Mouse (Mus musculus) adrenal gland, postnatal 25 days (tissue): ENCODE measurements at regions not wholly inside any gene's neighbourhood (a gene's known extent, or its start where the extent isn't known, plus 50 kb on each side); places are given as distances from the start of the nearest gene placed in this dataset.
A peak's percentile ranks its signal among the peaks of the same experiment; 100 is the strongest.

Source experiments
- DNase-seq: peaks from one replicate; pipeline ENCODE4 v3.0.0; 2021; ENCODE audit warnings: mixed read lengths

DNA sequence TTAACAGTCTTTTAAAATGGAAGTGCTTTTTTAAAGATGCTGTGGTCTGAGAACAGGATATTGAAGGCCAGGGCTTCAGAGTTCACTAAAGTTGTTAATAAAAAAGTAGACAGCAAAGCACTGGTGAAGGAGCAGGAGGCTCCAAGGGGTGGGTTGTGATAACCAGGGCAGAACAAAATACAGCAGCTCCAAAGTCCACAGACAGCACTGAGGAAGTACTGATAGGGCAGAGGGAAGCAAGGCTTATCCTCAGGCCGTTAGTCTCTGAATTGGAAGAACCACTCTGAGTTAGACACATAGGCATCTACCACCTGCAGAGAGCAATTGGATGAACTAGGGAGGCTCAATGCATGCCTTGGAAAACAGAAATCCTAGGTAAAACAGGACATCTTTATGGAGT is 62.1 kb downstream of the P2ry1 start:
- no peak for DNase-seq

DNA sequence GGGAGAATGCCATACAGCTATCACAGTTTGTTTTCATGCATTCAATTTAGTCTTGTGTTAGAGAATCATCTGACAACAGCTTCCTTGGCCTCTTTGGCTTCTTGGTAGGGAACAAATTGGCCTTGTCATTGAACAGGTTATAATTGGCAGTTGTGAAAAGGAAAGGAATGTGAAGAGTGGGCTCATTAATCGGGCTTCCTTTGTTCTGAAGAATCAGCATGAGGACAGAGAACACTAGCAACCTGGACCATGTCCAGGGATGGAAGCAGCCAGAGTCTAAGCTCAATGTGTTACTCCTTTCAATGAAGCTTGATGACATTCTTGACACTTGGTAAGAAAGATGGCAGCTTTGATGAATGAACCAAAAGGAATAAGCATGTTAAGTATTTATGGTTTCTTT is 64.5 kb downstream of the P2ry1 start:
- no peak for DNase-seq

DNA sequence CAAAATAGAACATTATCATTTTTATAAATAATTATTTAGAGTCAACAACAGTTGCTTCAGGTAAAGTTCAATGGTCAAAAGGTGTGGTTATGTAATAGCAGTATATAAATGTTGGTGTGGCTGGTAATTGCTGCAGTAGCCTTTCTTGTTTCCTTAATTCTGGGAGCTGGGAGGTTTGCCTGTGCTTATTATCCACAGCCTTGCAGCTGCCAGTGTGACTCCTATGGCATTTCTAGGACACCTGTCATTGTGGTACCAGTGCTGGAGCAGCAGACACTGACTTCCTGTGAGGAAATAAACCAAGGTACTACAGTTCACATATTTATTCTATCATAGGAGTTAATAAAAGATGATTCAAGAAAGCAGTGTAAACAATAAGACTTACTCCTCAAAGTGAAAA is 65.6 kb downstream of the P2ry1 start:
- DNase-seq: no peak

DNA sequence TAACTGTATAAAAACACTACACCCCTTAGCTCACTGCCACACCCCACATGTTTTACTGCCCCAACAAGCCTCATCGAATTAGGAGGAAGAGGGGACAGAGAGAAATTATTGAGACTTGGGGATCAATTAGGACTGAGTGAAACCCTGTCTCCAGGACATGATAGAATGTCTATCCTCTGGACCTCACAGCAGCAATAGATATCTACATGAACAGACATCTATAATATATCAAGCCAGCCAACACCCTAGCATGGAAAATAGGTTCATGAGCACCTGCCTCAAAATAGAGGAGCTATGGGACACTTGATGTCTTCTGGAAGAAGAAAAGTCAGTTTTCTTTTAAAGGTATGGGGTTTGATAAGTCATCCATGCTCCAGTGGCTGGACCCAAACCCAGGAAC is 68.4 kb downstream of the P2ry1 start:
- no peak for DNase-seq

DNA sequence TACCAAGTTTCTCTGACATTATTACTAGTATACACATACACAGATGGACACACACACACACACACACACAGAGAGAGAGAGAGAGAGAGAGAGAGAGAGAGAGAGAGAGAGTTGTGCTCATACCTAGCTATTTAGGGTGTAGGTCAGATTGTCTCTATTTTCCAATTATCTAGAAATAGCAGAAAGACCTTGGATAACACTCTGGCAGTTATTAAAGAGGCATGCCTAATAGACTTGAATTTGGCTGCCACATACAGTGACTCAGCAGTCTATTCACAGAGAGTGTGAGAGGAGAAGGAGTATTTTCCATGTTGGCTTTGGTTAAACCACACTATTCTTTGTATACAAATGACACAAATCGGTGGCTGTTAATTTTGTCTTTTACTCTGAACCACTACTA is 69.7 kb downstream of the P2ry1 start:
- no peak for DNase-seq

GRCm38 (mm10) chr3:61073103-61073502 is 70.5 kb downstream of the P2ry1 start:
- DNase-seq: no peak

GRCm38 (mm10) chr3:61073806-61074205 is 71.2 kb downstream of the P2ry1 start:
- DNase-seq: no peak

DNA sequence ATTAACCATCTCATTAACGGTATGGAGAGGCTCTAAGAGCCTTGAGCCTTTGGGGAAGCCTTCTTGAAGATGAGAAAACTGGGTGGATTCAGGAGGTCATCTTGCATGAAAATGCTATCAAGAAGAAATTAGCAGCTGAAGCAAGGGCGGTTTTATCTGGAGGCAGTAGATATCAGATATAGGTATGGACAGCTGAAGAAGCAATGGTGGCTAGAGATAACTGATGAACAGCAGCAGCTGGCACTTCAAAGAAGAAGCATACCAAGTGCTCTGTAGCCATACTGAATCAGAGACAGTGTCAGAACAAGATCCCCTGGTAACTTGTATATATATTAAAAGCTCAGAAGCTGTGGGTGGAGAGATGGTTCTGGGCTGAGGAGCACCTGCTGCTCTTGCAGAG is 73.2 kb downstream of the P2ry1 start:
- no peak for DNase-seq

DNA sequence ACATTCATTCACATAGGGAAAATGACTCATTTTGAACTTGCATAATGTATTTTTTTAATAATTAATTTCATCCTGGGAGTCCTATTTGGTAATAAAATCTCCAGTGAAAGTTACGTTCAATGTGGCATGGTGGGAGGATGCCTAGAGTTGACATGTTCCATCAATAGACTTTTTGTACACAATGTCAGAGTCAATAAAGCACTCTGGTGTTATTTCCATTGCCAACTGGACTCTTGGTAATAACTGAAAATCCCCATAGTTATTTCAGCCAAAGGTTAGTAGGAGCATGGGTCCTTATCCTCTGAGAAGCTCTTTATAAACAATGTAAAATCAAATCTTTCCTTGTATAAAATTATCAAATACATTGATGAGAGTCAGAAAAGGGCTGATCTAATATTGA is 87.3 kb downstream of the P2ry1 start:
- DNase-seq: no peak

DNA sequence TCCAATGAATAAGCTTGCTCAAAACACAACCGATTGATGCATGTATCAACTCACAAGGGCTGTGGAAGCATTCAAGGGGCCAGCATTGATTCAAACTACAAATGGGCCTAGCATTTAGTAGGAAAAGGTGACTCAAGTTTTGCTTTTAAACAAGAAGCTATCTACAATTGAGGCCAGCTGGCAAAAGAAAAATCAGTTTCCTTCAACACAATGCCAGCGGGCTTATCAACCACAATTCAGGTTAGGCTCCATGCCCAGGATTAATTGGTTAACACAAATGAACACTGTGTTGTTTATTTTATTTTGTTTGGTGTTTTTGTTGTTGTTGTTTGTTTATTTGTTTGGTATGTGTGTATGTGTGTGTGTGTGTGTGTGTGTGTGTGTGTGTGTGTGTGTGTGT is 89.4 kb downstream of the P2ry1 start:
- no peak for DNase-seq

- no peak for DNase-seq
Measured at GRCm38 (mm10) chr3:61116364-61116763, 113.8 kb downstream of the P2ry1 start.

DNA sequence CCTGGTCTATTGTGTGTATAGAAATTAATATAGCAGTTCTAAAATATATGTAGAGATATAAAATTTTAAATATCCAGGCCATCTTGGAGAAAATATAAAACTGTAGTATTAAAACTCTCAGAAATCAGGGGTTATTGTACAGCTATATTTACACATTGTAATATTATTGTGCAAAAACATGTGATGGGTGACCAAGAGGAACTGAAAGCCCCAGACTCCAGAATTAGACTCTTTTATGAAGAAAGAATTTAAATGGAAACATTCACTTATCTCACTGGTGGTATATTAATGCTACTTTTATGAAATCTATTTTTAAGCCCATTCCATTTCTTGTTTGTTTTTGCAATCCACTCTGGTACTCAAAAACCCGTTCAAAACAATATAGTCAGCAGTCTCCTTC is 130.5 kb downstream of the P2ry1 start:
- DNase-seq: no peak

GRCm38 (mm10) chr3:61154087-61154486 is 151.5 kb downstream of the P2ry1 start:
- no peak for DNase-seq

- no peak for DNase-seq
Measured at GRCm38 (mm10) chr3:61159811-61160210, 157.2 kb downstream of the P2ry1 start.

DNA sequence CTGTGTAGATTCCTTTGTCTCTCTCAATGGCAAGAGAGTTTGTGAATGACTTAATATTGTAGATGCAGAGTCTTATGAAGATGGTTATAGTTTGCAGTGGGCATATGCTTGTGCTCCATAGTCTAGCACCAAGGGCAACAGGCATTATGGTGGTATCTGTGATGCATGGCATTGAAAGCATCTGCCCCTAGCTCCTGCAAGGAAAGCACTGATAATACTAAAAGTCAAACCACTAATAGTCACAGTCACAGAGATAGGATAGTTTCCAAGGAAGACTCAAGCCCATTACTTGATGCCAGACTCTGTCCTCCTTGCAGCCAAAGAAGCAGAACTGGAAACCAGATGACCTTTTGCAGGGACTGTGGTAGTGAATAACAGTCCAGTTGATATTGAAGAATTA is 158.8 kb downstream of the P2ry1 start:
- DNase-seq: no peak

DNA sequence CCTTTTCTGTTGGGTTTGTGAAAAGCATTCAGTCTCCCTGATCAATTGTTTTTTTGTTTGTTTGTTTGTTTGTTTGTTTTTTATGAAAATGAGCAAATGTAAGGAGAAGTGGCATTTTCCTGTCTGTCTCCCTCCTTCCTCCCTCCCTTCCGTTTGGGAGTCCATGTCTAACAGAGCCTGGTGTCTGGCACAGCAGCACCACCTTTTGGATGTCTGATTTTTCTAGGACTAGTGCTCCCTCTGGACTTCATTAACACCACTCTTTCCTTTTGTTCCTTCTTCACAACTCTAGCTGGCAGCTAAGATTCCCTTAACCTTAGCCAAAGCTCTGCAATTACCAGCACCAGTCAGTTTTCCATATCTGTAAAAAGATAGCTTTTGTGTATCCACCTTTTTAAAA is 175.6 kb upstream of the Rap2b start:
- no peak for DNase-seq

DNA sequence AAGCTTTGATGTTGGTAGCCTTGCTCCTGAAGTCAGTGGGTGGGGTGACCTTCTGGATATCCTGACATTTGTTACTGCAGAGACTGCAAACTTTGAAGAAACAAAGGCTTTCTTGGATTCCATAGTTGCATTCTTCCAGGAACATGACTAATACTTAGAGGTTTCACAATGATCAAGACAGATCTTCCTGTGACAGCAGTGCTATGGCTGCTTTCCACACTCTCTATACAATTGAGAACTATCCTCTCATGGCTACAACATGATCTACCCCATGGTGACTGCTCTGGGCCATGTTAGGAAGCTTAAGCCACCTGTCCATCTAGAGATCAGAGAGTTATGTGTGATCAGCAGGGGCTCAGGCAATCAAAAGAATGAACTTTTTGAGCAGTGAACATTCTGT is 172.8 kb upstream of the Rap2b start:
- no peak for DNase-seq

GRCm38 (mm10) chr3:61216562-61216961 is 144.9 kb upstream of the Rap2b start:
- no peak for DNase-seq

DNA sequence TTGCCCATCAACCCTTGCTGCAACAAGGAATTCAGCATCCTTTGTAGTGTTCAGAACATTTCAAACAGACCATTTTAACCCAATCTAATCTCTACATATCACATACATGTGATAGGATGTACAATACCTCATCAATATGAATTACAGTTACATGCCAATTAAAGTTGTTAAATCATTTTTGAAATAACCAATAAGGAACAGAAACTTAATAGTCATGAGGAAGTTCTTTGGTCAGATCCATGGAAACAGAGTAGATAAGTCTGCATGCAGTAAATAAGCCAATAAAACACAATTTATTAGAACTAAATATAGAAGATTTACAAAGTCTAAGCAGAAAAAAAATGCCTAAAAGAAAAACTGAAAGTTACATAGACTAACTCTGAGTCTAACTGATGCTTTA is 136.9 kb upstream of the Rap2b start:
- DNase-seq: no peak

DNA sequence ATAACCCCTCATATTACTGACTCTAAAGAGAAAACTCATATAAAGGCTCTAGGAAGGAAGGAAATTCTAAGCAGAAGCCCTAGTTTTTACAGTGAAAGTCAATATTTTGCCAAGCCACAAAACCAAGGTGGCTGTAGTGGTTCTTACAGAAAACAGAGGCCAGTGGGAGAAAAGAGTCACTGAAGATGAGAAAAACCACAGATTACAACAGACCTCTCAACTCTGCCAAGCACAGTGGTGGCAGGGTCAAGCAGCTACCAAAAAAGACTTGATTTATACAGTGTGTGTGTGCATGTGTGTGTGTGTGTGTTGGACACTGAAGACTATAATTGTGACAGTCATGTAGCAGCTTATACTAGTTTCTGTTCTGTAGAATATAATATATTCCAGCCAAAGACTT is 136.4 kb upstream of the Rap2b start:
- DNase-seq: no peak

GRCm38 (mm10) chr3:61241380-61241779 is 120.1 kb upstream of the Rap2b start:
- no peak for DNase-seq

- DNase-seq: peak; percentile 2
Measured at GRCm38 (mm10) chr3:61243876-61244527, 117.4 kb upstream of the Rap2b start.

DNA sequence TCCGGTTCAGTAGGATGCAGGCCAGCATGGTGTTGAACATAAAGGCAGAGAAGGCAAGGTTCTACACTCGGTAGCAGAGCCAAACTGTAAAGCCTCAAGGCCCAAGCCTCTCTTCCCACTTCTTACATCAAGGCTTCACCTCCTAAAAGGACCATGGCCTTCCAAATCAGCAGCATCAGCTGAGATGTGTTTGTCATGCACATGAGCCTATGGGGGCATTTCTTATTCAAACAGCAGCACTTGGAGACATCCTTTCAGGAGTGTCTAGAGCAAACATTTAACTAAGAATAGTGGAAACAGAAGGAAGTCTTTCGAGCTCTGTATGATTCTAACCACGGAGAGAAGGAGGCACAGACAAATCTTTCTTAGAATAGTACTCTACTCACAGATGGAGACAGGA is 115.0 kb upstream of the Rap2b start:
- DNase-seq: no peak

GRCm38 (mm10) chr3:61247344-61247743 is 114.1 kb upstream of the Rap2b start:
- no peak for DNase-seq

DNA sequence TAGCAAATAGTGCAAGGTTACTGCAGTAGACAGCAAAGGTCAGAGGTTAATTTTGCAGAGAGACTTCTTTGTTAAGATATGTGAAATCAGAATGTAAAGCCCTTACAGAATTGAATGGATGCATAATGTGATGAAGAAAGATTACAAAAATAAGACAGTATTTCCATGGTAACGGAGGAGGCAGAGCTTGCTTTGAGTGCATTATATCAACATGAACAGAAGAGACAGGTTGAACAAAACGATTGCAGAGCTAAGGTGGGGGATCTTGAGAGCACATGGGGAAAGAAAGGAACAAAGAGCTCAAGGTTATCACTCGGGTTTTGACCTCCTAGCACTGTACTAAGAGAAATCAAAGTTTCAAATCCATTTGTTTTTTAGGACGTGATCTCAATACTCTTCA is 106.2 kb upstream of the Rap2b start:
- no peak for DNase-seq
